Mouse (Mus musculus) urinary bladder, postnatal 14 days (tissue): ENCODE measurements around the gene Fdx1l.

Experiments used
- DNase-seq: peaks from one replicate; pipeline ENCODE4 v3.0.0; 2021; ENCODE audit warnings: low spot score

The Fdx1l gene

GRCm38 (mm10) chr9:21073044-21073840 lies at the start of gene Fdx1l, which contains the start of gene Gm49373:
Fdx1l (minus strand) TSS chr9:21073614.
Gm49373 (minus strand) TSS chr9:21073096.
- peak; percentile 90 for DNase-seq

- no peak for DNase-seq
These were observed 48.1 kb upstream of the Fdx1l start for GRCm38 (mm10) chr9:21121483-21121882.

- DNase-seq = no peak
These were observed 43.7 kb upstream of the Fdx1l start for GRCm38 (mm10) chr9:21117073-21117472.

- no peak for DNase-seq
These were observed 41.7 kb upstream of the Fdx1l start for GRCm38 (mm10) chr9:21115105-21115504.

GRCm38 (mm10) chr9:21114190-21114589 lies 40.8 kb upstream of the Fdx1l start:
- no peak for DNase-seq

- no peak for DNase-seq
These were observed 40.3 kb upstream of the Fdx1l start for GRCm38 (mm10) chr9:21113751-21114150.

- no peak for DNase-seq
These were observed 34.3 kb upstream of the Fdx1l start for GRCm38 (mm10) chr9:21107607-21108237.

GRCm38 (mm10) chr9:21105760-21106564 lies 32.5 kb upstream of the Fdx1l start:
- no peak for DNase-seq

- no peak for DNase-seq
These were observed 31.4 kb upstream of the Fdx1l start for GRCm38 (mm10) chr9:21104814-21105213.

- DNase-seq = no peak
These were observed 28.7 kb upstream of the Fdx1l start for GRCm38 (mm10) chr9:21102076-21102475.

GRCm38 (mm10) chr9:21100447-21101161 lies 27.2 kb upstream of the Fdx1l start:
- no peak for DNase-seq

- peak; percentile 49 for DNase-seq
These were observed 24.4 kb upstream of the Fdx1l start for GRCm38 (mm10) chr9:21097793-21098192.

GRCm38 (mm10) chr9:21095958-21096357 lies 22.5 kb upstream of the Fdx1l start:
- no peak for DNase-seq

- no peak for DNase-seq
These were observed 20.0 kb upstream of the Fdx1l start for GRCm38 (mm10) chr9:21093423-21093822.

- DNase-seq = peak; percentile 98
These were observed 18.4 kb upstream of the Fdx1l start, which contains the start of the genes Gm38431 and Raver1 for GRCm38 (mm10) chr9:21091707-21092320. Gm38431 (minus strand) TSS chr9:21091997. Raver1 (minus strand) TSS chr9:21092008.

- no peak for DNase-seq
These were observed 17.7 kb upstream of the Fdx1l start for GRCm38 (mm10) chr9:21090972-21091706.

GRCm38 (mm10) chr9:21090537-21090936 lies 17.1 kb upstream of the Fdx1l start:
- no peak for DNase-seq

- DNase-seq = no peak
These were observed 9.9 kb upstream of the Fdx1l start for GRCm38 (mm10) chr9:21083324-21083723.

- no peak for DNase-seq
These were observed 7.7 kb upstream of the Fdx1l start for GRCm38 (mm10) chr9:21081127-21081526.

GRCm38 (mm10) chr9:21075625-21076024 lies 2.2 kb upstream of the Fdx1l start:
- no peak for DNase-seq

- no peak for DNase-seq
These were observed 759 bp upstream of the Fdx1l start for GRCm38 (mm10) chr9:21074173-21074572.
